ENCODE assay signal across 33 mouse cellular contexts in genomic region chr4:58932541-58932940, GRCm38 (mm10). TPM values are rescaled to one million over a fixed set of nuclear protein-coding genes. Genes with fewer than 3 reads are reported as not detected.
"Had no signal": no experiment of that assay in that cellular context is flagged by ENCODE, and none has a peak within 500 bp of the region (broad histone marks: within the 10 kb centered on the region; RNA-seq: fewer than 3 reads in every experiment).

No protein-coding gene starts in this region.

- H3K36me3 ChIP-seq: limb, embryonic 10.5 days; limb, embryonic 12.5 days; limb, embryonic 13.5 days; limb, embryonic 15.5 days; liver, embryonic 12.5 days; liver, embryonic 13.5 days; liver, embryonic 15.5 days; lung, embryonic 15.5 days; midbrain, embryonic 10.5 days; midbrain, embryonic 12.5 days; midbrain, embryonic 13.5 days; midbrain, embryonic 15.5 days had no signal

- H3K27me3 ChIP-seq: limb, embryonic 12.5 days; limb, embryonic 13.5 days; limb, embryonic 15.5 days; liver, embryonic 12.5 days; liver, embryonic 13.5 days; lung, embryonic 15.5 days; midbrain, embryonic 12.5 days; midbrain, embryonic 13.5 days; midbrain, embryonic 15.5 days had no signal

- DNase-seq: left cerebral cortex, postnatal 4 days; liver, embryonic 13.5 days; liver, postnatal 0 days; lung, adult 18-20 months; lung, adult 2 months; lung, embryonic 14.5 days; lung, postnatal 10 days; lung, postnatal 14 days; lung, postnatal 36 days; lung, postnatal 4 days; midbrain, embryonic 14.5 days had no signal

- H3K4me3 ChIP-seq: left cerebral cortex, adult 2 months; limb, embryonic 10.5 days; limb, embryonic 12.5 days; limb, embryonic 13.5 days; limb, embryonic 15.5 days; liver, embryonic 12.5 days; liver, embryonic 13.5 days; liver, embryonic 15.5 days; lung, embryonic 15.5 days; megakaryocyte, embryonic 14.5 days; midbrain, embryonic 10.5 days; midbrain, embryonic 12.5 days; midbrain, embryonic 13.5 days; midbrain, embryonic 15.5 days; myocyte had no signal

- ATAC-seq: liver, embryonic 12.5 days; liver, postnatal 0 days; lung, postnatal 0 days; midbrain, embryonic 13.5 days; midbrain, embryonic 15.5 days; midbrain, embryonic 16.5 days had no signal

- H3K27ac ChIP-seq: left cerebral cortex, adult 2 months; limb, embryonic 10.5 days; limb, embryonic 12.5 days; limb, embryonic 13.5 days; limb, embryonic 15.5 days; liver, embryonic 12.5 days; liver, embryonic 13.5 days; liver, embryonic 14.5 days; liver, embryonic 15.5 days; lung, embryonic 15.5 days; macrophage; midbrain, embryonic 10.5 days; midbrain, embryonic 12.5 days; midbrain, embryonic 13.5 days; midbrain, embryonic 15.5 days had no signal

- H3K4me1 ChIP-seq: limb, embryonic 12.5 days; limb, embryonic 13.5 days; liver, embryonic 12.5 days; midbrain, embryonic 12.5 days had no signal

- H3K9ac ChIP-seq: limb, embryonic 12.5 days; limb, embryonic 13.5 days; limb, embryonic 15.5 days; liver, embryonic 12.5 days; liver, embryonic 13.5 days; liver, embryonic 14.5 days; liver, embryonic 15.5 days; liver, postnatal 0 days; lung, embryonic 14.5 days; lung, embryonic 15.5 days; midbrain, embryonic 12.5 days; midbrain, embryonic 13.5 days; midbrain, embryonic 15.5 days had no signal

RNA-seq across cellular contexts. Expression of gene Zkscan16, which starts 10.9 kb away (rescaled TPM):
- total RNA-seq: megakaryocyte progenitor cell, adult 5-6 weeks; megakaryocyte, adult 5-6 weeks; megakaryocyte-erythroid progenitor cell, adult 5-6 weeks; monocyte, adult 5-6 weeks had no signal
- polyA plus RNA-seq: lung, adult 2 months; lung, postnatal 0 days; macrophage; myocyte had no signal
